Mouse (Mus musculus): ENCODE data around the gene Zfp583.
"Not testable (repeated sequence)": the region's sequence is repeated elsewhere in the genome, so short reads cannot be mapped to it uniquely, and the experiment has no call there.

Zfp583 gene

DNA sequence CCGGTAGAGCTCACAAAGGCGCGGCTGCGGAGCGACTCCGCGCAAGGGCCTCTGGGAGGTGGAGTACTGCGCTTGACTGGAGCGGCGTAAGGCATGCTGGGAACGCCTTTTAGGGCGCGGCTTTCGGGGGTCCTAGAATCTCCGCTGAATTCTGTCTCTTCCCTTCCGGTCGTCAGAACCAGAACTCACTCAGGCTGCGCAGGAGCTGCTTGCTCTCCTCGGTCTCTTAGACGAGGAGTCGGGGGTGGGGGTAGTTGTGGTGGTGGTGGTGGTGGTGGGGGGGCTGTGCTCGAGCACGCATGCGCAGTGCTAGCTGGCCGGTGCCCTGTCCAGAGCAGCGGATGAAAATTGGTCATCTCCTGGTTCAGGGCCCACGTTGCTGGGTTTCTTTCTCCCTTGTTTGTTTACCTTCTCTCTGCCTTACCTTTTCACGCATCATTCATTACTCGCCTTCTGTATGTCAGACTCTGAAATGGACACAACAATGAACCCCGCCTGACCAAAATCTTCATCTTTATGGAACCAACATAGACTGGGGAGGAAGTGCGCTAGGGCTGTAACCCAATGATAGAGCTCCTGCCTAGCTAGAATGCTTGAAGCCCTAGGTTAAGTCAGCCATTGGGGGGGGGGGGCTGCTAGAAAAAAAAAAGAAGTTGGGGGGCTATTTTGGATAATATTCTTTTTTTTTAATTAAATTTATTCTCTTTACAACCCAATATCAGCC, at the start of gene Zfp583:
Zfp583 (minus strand) TSS at position 53 of the 724 bp plus-strand sequence.
- peak; percentile 82 to 87 for DNase-seq

DNA sequence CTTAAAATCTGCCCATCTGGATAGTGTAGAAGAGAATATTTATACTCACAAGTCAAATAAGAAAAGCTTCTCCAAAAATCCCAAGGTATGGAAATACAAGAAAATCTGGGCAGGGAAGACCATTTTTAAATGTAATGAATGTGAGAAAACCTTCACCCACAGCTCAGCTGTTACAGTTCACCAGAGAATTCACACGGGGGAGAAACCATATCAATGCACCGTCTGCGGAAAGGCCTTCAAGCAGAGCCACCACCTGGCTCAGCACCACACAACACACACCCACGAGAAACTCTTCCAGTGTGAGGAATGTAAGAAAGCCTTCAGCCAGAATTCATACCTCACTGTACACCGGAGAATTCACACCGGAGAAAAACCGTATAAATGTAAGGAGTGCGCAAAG, 47.4 kb upstream of the Zfp583 start:
- no peak for DNase-seq

- DNase-seq, result no peak
Measured at GRCm38 (mm10) chr7:6372993-6373392, 41.9 kb upstream of the Zfp583 start.

DNA sequence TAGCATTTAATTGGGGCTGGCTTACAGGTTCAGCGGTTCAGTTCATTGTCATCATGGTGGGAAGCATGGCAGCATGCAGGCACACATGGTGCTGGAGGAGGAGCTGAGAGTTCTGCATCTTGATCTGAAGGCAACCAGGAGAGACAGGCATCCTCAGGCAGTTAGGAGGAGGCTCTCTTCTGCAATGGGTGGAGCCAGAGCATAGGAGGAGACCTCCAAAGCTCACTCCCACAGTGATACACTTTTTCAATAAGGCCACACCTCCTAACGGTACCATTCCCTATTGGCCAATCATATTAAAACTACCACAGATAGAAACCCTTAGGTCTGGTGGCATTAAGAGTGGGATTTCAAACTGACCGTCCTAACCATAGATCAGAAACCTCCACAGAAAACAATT, 38.4 kb upstream of the Zfp583 start:
- DNase-seq, result no peak

DNA sequence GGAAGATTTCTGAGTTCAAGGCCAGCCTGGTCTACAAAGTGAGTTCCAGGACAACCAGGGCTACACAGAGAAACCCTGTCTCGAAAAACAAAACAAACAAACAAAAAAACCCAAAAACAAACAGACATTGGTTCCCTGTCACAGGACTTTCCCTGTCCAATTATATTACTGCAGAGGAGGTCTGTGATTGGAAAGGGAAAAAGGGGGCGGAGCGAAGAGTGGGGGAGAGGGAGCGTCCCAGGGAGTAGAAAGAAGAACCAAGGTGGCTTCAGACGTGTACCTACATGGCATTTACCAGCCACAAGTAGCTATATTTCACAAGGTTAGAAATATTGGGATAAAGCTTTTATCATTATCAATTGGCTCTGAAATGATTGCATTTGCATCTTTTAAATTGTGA, 37.1 kb upstream of the Zfp583 start:
- DNase-seq, result not testable (repeated sequence)

DNA sequence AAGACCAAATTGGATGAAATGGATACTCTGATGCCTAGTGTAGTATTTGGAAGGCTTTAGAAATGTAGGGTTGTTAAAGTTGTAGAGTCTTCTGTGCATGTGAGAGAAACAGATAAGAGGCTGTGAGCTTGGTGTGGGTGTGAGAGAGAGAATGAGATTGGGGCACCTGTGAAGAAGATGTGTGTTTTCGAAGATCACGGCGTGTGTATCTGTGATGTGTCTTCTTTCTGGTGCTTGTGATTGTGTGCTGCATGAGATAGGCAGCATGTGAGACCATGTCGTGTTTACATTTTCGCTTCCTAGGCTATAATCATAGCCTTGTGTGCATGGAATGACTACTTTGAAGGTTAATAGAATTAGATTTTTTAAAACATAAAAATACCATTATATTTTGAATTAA, 36.1 kb upstream of the Zfp583 start:
- DNase-seq, result no peak

GRCm38 (mm10) chr7:6364761-6365160, 33.7 kb upstream of the Zfp583 start:
- no peak for DNase-seq

DNA sequence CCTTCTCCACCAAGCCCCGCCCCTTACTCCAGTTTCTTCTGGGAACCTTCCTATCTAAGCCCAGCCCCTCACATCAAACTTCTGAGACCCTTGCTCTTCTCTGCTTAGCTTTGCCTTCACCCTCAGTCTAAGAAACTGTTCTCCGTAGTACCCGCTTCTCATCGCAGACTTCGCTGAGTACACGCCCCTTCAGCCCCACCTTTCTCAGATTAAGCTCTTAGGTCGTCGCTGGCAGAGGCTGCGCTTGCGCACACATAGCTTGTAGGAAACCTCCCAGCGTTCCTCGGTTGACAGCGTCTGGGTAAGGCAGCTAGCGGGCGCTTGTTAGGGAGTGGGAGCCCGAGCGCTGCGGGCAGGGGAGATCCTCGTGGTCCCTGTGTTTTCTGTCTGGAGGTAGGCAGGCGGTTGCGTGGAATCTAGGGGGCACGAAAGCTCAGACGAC, 32.0 kb upstream of the Zfp583 start, which contains the start of gene Zfp78:
Zfp78 (plus strand) TSS at position 234 of the 442 bp plus-strand sequence.
- DNase-seq, result peak; percentile 88 to 89

GRCm38 (mm10) chr7:6362268-6363046, 31.4 kb upstream of the Zfp583 start:
- peak; percentile 98 to 99 for DNase-seq

GRCm38 (mm10) chr7:6361756-6362155, 30.7 kb upstream of the Zfp583 start:
- no peak for DNase-seq

DNA sequence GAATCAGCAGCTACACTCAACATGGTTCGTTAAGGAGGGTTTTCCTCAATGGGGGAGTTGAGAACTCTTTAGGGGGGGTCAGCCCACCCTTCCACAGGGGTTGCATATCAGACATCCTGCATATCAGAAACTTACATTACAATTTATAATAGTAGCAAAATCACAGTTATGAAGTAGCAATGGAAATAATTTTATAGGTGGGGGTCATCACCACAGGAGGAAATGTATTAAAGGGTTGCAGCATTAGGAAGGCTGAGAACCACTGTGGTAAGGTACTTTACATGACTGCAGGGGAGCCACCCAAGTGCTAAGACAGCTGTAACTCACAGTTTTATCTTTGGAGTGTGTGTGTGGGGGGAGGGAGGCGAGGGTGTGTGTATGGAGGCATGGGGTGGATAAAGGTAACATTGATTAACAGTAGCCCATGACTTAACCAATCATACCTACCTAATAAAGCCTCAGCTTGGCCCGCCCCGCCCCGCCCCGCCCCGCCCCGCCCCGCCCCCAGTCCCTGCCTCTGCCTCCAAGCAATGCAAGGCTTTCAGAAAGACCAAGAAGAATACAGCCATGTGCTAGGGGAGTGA, 29.5 kb upstream of the Zfp583 start:
- no peak for DNase-seq

DNA sequence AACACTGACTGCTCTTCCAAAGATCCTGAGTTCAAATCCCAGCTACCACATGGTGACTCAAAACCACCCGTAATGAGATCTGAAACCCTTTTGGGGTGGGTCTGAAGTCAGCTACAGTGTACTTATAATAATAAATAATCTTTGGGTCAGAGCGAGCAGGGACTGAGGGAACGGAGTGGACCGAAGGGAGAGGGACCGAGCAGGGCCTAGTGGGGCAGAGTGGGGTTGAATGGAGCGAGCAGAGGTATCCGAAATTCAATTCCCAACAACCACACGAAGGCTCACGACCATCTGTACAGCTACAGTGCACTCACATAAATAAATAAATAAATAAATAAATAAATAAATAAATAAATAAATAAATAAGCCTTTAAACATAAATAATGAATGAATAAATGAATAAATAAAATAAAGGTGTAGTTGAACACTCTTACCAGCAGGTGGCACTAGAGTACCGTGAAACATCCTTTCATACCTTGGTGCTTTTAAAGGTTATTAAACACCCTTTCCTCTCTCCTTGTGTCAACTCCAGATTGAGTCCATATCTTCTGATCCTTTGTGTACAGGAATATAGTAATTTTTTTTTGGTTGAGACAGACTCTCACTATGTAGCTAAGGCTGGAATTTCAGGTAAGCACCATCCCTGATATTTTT, 28.0 kb upstream of the Zfp583 start:
- peak in 1 of 2 experiments; percentile 23 for DNase-seq

- DNase-seq, result no peak
Measured at GRCm38 (mm10) chr7:6358121-6358520, 27.0 kb upstream of the Zfp583 start.

- DNase-seq, result no peak
Measured at GRCm38 (mm10) chr7:6344124-6344523, 13.0 kb upstream of the Zfp583 start.

DNA sequence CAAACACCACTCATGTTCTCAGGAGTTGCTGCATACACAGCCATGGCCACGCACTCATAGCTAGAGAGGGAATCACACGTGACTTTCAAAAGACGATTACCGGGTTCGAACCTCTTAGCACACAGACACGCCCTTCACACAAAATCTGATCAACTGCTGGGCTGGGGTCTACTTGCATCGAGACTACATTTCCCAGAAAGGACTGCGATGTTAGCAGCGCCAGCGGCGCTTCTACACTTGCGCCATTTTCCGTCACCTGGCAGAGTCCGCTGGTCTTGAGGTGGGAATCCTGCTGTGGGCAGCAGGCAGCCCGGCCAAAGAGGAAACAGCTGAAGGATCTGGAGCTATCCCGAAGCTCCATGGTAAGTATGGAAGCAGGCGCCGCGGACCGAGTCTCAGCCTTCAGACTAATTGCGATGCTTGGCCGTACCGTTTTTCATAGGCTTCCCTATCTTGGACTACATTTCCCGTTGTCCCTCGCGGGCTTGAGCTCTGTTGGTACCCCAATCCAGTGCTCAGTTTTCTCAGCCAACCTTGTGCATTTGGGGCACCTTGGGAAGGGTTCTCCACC, 12.5 kb upstream of the Zfp583 start, which contains the start of gene Gm3854:
Gm3854 (plus strand) TSS at position 259 of the 571 bp plus-strand sequence.
- peak; percentile 33 to 36 for DNase-seq

- DNase-seq, result no peak
Measured at GRCm38 (mm10) chr7:6339865-6340264, 8.8 kb upstream of the Zfp583 start.

- no peak for DNase-seq
Measured at GRCm38 (mm10) chr7:6330458-6331232, 440 bp downstream of the Zfp583 start.

DNA sequence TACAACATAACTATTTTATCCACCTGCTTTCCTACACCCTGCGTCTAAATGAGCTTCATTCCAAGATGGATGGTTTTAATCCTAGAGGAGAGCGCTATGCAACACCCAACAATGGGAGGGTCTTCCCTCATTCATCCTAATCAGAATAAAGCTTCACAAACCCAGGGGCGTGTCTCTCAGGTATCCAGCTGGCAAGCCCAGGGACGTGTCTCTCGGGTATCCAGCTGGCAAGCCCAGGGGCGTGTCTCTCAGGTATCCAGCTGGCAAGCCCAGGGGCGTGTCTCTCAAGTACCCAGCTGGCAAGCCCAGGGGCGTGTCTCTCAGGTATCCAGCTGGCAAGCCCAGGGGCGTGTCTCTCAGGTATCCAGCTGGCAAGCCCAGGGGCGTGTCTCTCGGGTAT, 30.3 kb downstream of the Zfp583 start:
- DNase-seq, result peak; percentile 27 to 48

DNA sequence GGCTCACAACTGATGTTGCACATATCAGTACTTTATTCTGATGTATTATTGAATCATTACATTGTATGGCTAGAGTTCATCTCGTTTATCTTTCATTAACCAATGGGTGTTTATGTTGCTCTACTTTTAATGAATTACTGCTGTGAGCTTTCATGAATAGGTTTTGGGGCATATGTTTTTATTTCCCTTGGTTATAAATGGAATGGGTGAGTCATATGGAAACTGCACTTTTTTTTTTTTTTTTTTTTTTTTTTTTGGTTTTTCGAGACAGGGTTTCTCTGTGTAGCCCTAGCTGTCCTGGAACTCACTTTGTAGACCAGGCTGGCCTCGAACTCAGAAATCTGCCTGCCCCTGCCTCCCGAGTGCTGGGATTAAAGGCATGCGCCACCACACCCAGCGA, 40.0 kb downstream of the Zfp583 start:
- DNase-seq, result not testable (repeated sequence)

DNA sequence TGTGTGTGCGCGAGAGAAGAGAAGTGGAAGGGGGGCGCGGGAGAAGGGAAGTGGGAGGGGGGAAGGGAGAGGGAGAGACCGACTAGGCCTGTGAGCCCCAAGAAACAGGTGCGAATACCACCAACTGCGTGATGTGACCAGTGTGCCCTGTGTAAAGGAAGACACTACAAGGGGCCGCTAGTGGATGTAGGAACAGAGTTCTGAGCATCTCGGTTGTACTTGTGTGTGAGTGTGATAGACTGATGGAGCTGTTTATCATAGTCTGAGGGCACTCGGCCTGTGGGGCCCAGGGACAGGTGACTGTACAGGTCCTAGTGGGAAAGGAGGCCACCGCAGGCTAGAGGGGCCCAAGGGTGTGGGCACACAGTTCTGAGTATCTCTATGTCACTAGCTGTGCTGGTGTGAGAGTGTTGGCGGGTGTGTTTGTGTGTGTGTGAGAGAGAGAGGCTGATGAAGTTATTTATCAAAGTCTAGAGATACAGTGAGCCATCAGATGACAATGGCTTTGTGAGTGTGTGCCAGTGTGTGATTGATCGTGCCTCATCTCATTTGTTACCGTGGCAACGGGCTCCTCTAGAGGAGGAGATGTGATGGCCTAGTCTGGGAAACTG, 44.1 kb downstream of the Zfp583 start:
- no peak for DNase-seq

All from lung, adult 18-20 months (tissue).